Mouse (Mus musculus): ENCODE results near the gene Dnaja2. TPM values are rescaled to one million over a fixed set of nuclear protein-coding genes. Genes with fewer than 3 reads are reported as not detected.

Dnaja2 gene
- total RNA-seq, 4 experiments from 2014 or later: 222 to 298 (median 267) TPM

DNA sequence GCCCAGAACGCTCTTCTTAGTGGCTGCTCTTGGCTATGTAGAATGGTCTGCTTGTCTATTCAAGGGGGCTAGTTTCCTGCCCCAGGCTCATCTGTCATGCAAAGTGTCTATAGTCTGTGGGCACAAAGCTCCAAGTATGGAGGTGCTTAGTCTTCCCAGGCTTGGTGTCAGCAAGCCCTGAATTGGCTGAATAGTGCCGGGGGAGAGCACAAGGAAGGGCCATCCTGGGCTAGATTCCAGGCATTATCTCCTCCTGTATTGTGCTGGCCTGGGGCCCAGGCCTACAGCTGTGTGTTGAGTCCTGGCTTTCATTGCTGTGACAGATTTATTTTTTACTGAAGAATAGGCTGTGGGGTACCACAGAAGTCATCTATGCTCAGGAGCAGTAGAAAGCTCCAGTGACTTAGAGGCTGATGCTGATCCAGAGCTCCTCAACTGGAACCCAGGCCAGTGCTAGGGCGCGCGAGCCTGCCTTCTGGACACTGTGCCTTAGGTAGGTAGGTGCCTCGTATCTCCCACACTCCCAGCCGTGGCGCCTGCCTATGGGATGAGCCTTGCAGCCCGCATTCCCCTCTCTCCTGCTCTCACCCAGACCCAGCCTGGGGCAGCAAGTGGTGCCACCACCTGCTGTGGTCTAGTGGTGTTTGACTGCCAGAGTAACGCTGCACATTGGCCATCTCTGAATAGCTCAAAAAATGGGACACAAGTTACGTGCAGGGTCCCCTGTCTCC, 54.0 kb downstream of the Dnaja2 start:
- DNase-seq (ENCODE audit: low spot score): peak; percentile 45

DNA sequence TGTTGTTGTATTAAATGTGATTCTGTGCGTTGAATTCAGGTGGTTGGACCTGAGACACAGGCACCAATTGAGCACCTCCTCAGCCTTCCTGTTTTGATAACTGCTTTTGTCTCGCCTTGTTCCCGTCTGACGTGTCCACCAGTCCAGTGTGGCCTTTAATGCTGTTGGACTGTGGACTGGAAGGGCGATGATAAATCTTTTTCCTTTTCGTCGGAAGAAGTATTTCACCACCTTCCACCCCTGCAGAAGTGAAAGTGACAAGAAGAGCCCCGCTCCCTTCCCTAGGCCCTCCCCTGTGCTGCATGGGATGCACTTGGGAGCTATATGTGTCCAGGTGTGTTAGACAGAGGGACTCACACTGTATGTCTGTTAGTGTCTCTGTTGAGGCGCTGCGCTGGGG, 54.7 kb downstream of the Dnaja2 start:
- DNase-seq (ENCODE audit: low spot score): no peak

DNA sequence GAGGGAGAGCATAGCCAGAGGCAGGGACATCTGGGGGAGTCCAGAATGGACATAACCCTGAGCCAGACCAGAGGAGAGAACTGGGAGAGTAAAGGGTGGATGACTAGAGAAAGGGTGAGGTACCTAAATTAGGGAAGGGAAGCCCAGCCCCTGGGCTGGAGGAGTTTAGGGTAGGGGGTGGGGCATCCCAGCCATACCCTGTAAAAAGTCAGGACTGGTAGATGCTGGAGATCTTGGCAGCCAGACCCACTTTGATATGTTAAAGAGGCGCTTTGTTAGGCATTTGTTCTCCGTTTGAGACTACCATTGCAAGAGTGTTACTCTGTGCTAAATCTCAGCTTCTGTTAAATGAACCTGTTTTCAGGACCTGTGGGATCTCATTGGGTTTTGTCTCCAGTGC, 56.6 kb downstream of the Dnaja2 start:
- no peak for DNase-seq (ENCODE audit: low spot score)

DNA sequence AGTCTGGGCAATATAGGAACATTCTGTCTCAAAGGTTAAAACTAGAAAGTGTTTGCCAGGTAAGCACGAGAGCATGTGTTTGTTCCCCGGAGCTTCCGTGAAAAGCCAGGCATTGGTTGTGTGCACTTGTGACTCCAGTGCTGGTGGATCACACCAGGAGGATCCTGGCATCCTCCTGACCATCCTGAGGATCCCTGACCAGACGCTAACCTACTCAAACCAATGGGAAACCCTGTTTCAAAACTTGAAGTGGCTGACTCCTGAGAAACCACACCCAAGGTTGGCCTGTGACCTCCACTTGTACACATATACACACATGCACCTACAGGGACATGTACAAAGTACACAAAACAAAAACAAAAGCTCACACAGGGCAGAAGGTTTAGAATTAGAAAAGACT, 58.4 kb downstream of the Dnaja2 start:
- no peak for DNase-seq (ENCODE audit: low spot score)

DNA sequence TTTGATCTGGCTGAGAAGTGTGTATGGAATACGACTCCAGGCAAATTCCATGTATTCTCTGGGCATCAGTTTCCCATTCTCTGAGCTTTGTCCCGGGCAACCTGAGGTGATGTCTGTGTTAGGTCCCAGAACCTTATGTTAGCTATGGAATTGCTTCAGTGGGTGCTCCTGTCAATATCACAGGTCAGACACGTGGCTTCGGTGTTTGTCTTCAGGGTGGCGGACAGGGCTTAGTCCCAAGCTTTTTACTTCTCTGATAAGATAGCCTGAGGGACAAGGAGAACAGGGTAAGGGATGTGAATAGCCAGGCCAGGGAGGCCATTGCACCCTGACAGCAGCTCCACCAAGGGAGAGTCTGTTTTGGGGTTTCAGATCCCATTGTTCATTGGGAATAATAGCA, 59.0 kb downstream of the Dnaja2 start:
- no peak for DNase-seq (ENCODE audit: low spot score)

DNA sequence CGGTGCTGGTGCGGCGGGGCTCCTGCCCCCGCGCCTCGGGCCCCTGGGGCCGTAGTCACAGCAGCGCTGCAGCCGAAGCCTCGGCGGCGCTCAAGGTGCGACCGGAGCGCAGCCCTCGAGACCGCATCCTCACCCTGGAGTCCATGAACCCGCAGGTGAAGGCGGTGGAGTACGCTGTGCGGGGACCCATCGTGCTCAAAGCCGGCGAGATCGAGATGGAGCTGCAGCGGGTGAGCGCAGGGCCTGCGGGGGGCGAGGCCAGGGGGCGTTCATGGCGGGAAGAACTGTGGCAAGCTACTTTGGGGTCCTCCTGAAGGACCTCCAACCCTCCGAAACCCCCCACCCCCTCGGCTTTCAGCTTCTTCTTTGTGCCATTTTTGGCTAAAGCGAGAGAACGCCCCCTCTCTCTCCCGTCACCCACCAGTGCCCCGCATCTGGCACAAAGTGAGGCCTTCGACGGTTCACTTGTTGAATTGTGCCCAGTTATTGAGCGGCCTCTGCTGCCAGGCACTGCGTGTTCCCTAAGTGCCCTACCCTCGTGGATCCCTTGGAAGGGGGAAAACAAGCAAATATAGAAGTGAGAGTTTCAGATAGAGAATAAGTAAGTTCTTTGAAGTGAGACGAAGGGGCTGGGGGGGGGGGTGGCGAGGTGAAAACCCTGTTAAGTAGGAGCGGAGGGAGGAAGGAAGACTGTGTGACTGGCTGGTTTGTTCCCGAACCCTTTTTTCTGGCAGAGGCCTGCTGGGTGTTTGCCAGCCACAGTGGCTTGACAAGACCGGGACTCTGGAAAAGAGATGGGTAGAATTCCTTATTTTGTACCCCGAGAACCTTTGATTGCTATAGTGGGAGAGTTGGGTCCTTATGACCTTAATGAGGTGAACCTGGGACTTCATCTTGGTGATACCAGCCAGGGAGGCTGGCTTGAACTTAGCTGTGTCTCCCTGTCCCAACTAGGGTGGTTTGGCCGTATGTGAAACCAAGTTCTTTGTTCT, 61.9 kb downstream of the Dnaja2 start:
- no peak for DNase-seq (ENCODE audit: low spot score)

DNA sequence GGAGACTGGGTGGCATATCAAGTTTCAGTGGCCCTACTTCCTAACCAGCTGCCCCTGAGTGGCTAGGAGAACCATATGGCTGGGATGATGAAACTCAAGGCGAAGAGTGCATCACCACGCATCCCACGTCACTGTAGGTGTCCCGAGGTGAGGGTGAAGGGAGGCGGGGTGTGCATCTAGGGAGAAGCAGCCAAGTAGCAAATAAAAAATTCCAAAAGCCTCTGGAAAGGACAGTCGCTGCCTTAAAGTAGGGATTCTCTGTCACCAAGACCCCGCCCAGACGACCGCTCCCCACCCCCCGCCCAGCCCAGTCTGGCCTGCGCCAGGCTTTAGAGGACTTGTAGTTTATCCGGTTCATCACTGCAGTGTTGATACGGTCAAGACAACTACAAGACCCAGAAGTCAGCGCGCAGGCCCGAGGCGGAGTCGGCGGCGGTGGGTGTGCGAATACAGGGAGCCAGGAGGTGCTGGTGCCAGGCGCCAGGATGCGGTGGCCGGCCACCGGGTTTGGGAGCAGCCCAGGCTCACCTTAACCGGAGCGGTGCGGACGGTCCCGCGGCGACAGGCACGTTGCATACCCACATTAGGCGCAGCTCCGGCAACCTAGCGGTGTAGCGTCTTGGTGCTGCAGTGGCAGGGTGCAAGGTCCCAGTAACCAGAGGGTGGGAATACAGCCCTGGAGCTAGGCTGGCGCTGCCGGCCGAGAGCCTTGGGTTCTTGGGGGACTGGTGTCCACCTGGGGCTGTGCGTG, 62.8 kb downstream of the Dnaja2 start, which contains the start of gene Gpt2:
Gene Gpt2 (plus strand): TSS at position 452 of the 751 bp plus-strand sequence.
- DNase-seq (ENCODE audit: low spot score): peak; percentile 90

DNA sequence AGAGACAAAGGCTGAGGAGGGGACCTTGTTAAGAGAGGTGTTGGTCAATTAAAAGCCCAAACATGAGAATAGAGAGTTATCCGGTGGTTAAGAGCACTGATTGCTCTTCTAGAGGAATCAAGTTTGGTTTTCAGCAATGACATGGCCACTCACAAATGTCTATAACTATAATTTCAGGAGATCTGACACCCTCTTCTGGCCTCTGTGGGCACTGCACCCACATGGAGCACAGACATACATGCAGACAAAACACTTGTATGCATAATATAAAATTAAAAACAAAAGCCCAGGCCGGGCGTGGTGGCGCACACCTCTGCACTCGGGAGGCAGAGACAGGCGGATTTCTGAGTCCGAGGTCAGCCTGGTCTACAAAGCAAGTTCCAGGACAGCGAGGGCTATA, 65.6 kb downstream of the Dnaja2 start:
- no peak for DNase-seq (ENCODE audit: low spot score)

DNA sequence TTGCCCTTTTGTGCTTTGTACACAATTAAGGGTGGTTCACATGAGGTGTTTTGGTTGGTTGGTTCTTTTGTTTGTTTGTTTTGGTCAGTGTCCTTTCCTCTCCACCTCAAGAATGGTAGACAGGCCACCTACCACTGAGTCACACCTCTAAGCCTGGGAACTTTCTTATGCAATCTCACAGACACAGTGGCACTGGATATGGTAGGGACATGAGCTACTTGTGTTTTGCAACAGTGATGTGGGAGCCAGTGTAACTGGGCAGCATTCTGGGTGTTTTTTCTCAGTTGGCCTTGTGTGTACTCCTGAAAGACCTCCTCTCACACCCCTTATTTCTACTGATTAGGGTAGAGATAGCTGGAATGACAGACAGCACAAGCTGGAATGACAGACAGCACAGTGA, 66.5 kb downstream of the Dnaja2 start:
- no peak for DNase-seq (ENCODE audit: low spot score)

DNA sequence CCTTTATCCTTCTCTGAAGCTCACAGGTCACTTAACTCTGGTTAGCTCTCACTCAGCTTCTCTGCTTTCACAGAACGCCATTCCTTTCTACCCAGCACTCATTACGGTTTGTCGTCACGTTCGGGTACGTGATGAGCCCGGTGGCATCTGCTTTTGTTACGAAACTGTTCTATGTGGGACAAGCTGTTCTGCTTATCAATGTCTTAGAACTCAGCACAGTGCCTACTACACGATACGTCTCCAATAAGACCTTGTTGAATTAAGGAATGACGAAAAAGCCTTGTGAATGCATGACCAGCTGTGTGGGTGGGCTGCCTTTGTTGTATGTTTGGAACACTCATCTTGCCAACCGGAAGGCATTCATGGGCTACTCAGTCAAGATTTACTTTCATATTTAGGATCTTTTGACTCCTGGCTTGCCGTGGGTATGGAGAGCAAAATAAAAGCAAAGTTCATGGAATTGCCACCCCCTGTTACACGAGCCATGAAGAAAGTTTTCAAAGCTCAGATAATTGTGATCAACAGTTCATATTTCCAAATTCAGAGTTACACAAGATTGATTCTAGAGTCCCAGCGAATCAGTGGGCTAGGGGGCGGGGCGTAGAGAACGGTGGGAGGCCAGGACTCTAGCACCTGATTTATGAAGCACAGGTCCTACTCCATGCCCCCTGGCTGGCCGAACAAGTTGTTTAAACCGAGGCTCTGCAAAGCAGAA, 67.1 kb downstream of the Dnaja2 start:
- no peak for DNase-seq (ENCODE audit: low spot score)

Other genes with a start within 250 kb of the Dnaja2 start
- 100 to 1,000 TPM; 470 to 539 (median 495) TPM for gene Mylk3, start 169.0 kb downstream of the Dnaja2 start, total RNA-seq (2022)
- 10 to 100 TPM; 13.9 to 17.5 (median 16.3) TPM for gene 4921524J17Rik, start 122.5 kb downstream of the Dnaja2 start, total RNA-seq (2022)
- gene Gpt2, start 62.8 kb downstream of the Dnaja2 start, total RNA-seq (2022): 10 to 100 TPM; 28.6 to 35.9 (median 32.9) TPM
- gene Neto2, start 145.6 kb upstream of the Dnaja2 start, total RNA-seq (2022): 1 to 10 TPM in 3 of 4 experiments, under 1 TPM in 1; 0.65 to 1.3 (median 1.1) TPM